Mouse (Mus musculus) Muller cell, postnatal 12 days (primary cell): ENCODE results near the gene Abca9.

ENCODE experiments used
- DNase-seq: peaks from one replicate; pipeline ENCODE4 v3.0.0-alpha.2; 2015; ENCODE audit errors: inconsistent ontology term

Abca9 gene

GRCm38 (mm10) chr11:110167459-110168251 lies at the start of gene Abca9:
TSS of gene Abca9 (minus strand) at chr11:110168196.
- peak; percentile 81 for DNase-seq

- no peak for DNase-seq
Measured at GRCm38 (mm10) chr11:110217118-110217517, 49.1 kb upstream of the Abca9 start.

DNA sequence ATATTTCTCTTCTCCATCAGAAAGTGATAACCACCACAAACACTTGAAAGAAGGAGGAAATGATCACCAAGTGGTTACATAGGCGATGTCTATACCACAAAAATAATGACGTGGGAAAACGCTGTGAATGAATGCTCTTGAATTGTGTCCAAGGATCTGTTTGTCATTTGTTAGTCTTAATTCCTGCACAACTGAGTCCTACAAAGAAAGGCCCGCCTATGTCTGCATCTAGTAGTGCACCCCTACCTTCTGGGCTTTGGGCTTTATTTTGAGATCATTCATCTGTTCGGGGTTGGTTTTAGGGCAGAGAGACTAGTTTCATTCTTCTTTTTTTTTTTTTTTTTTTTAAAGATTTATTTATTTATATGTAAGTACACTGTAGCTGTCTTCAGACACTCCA lies 35.9 kb upstream of the Abca9 start:
- DNase-seq, result no peak

DNA sequence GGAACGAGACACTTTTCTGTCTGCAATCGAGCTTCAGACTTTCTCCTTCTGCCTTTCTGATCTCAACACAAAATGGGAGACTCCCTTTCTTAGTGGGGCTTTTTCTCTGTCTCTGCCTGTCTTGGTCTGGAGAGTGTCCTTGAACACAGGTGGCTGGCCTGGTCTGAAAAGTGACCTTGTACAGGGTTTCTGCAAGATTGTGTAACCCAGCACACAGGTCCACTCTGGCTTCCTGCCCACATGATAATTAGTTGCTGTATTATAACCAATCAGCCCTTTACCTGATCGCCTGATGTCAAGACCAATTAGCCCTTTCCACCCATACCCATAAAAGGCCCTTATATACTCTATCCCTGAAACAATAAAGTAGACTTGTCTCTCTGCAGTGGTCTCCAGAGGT lies 30.9 kb upstream of the Abca9 start:
- no peak for DNase-seq

DNA sequence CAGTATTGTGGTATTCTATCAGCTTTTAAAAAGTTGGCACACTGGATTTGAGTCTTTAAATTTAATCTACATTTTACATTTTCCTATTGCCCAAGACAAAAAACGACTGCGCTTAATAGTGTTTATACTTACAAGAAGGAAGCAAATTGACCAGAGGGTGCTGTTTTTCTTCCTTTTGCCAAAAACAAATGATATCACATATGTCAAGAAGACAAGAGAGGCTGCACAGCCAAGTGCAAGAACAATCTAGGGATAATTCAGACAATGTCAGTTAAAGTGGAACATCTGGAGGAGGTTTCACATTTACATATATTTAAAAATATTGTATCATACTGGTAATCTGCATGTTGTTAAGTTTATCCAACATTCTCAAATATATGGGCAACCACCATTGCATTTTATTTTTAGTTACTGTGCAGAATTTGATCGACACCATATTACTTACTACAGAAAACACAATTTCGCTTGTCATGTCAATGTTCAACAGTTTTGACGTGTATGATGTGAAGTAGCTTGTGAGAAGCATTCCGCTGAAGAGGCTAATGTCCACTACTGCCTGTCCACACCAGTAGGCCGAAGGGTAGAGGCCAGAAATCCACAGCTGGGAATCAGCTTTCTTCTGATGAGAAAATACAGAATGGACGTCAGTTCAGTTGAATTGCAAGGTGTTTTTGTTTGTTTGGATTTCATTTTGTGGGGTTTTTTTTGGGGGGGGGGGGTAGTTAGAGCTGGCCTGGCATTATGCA lies 28.7 kb upstream of the Abca9 start:
- no peak for DNase-seq

- no peak for DNase-seq
Measured at GRCm38 (mm10) chr11:110195310-110195709, 27.3 kb upstream of the Abca9 start.

GRCm38 (mm10) chr11:110171212-110171611 lies 3.2 kb upstream of the Abca9 start:
- DNase-seq, result no peak

DNA sequence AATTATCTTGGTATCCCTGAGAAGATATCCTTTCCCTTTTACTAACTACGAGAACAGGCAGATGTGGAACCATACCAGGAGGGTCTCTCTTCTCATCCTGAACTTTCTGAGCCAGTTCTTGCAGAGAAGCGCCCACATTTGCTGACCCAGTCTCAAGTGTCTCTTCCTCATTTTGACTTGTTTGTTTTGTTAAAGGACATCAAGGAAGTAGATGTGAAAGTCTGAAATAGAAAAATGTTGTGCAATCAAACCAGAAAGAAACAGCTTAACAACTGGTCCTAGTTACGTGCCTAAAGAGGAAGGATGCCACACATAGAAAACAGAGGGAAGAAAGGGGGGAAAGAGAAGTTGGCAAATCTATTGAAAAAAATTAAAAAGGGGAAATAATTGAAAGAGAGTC lies 2.2 kb downstream of the Abca9 start:
- DNase-seq, result peak; percentile 12

GRCm38 (mm10) chr11:110165409-110165808 lies 2.6 kb downstream of the Abca9 start:
- DNase-seq, result no peak

DNA sequence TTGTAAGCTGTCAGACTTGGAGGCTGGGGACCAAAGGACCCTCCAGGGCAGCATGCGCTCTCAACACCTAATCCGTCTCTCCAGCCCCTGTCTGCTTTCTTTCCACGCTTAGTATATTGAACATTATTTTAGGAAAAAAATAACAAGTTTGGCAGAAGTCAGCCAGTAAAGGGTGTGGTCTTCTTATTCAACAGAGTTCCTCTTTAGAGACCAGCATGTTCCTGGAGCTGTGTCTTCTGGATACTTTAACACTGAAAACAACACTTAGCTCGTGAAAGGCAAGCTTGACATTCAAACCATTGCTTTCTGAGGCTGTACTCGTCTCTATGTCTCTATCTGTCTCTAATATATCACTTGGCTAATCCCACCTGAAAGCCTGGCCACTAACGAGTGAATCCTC lies 10.9 kb downstream of the Abca9 start:
- DNase-seq, result no peak

- DNase-seq, result no peak
Measured at GRCm38 (mm10) chr11:110155985-110156384, 12.0 kb downstream of the Abca9 start.

- DNase-seq, result no peak
Measured at GRCm38 (mm10) chr11:110147640-110148039, 20.4 kb downstream of the Abca9 start.

GRCm38 (mm10) chr11:110145421-110145820 lies 22.6 kb downstream of the Abca9 start:
- DNase-seq, result no peak

DNA sequence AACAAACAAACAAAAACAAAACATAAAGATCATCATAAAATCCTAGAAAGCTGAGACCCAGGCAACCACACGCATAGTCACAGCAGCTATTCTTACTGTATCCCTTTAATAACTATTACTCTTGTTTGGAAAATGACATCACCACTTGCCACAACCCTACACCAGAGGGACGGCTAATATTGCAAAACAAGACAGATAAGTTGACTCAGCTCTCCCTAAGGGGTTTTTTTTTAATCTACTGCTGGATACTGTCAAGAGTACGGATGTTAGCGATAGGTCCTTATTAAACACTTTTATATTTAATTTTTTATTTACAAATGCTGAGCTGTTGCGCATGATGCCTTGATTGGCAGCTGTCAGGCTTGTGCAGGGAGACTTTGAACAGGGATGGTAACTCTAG lies 37.2 kb downstream of the Abca9 start:
- DNase-seq, result no peak

GRCm38 (mm10) chr11:110111137-110111536 lies 56.9 kb downstream of the Abca9 start:
- peak; percentile 68 for DNase-seq

DNA sequence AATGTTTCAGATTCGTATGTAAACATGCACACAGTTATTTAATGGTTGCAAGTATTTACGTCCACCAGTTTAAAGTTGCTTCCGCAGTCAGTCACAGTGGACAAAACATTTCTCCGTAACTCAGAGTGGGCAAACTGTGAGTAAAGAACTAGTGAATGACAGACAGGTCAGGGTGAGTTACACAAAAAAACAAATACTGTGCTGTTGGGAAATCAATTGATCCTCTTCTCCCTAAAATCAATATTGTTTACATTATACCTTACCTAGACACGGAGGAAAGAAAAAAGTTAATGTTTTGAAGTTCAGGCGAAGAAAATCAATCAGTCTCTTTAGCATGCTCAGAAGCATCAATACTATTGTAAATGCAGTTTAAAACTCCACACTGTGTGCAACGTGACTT lies 66.6 kb downstream of the Abca9 start:
- no peak for DNase-seq

DNA sequence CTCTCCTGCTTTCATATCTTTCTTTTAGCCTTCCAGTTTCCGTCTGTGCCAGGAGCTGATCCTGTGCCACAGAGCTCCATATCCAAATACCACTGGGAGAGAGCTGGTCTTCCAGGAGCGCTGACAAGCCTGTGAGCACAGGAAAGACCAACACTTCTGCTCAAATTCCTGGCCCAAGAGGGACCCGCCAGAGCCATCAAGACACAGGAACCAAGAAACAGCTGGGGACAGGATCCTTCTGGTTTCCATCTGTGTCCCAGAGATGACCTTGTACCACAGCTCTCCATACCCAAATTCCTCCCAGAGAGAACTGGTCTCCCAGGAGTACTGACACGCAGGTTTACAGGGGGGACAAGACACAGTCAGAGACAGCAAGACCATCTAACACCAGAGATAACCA lies 69.1 kb downstream of the Abca9 start:
- DNase-seq, result no peak

DNA sequence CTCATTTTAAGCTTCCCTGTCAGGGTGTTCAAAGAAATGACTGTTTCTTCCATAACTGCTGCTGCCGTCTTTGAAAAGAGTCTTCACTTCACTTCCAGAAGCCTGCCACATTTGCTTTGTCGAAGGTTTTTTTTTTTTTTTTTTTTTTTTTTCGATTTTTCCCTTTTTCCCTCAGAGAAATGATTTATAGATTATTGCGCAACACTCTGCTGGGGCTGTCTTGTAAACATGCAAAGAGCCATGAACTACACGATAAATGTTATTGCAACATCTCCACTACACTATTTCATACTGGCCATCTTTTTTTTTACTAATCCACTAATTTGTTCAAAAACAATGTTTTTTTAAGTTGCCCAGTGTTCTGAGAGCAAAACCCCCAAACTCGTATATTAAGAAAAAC lies 70.5 kb downstream of the Abca9 start:
- no peak for DNase-seq

GRCm38 (mm10) chr11:110095858-110096257 lies 72.1 kb downstream of the Abca9 start, which contains the start of gene Abca8a:
TSS of gene Abca8a (minus strand) at chr11:110095978.
- peak; percentile 44 for DNase-seq

DNA sequence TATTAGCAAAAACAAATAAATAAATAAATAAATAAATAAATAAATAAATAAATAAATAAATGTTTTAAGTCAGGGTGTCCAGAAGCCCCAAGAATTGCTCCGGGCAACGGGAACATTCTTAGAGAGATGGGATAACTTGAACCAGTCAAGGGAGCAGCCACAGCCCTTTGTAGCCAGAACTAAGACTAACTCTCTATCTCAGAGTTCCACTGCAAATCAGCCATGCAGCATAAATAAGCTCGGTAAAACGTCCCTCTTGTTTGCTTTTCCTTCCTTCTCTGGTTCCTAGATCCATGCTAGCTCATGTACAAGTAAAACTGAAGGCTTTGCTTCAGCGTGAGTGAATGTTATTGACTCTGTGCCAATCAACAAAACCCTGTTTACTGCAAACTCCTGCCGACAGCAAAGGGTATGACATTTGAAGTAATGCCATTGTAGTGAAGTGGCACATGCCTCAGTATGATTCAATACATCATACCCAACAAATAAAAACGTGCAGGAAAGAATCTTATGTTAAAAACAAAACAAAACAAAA lies 73.1 kb downstream of the Abca9 start:
- DNase-seq, result peak; percentile 60

DNA sequence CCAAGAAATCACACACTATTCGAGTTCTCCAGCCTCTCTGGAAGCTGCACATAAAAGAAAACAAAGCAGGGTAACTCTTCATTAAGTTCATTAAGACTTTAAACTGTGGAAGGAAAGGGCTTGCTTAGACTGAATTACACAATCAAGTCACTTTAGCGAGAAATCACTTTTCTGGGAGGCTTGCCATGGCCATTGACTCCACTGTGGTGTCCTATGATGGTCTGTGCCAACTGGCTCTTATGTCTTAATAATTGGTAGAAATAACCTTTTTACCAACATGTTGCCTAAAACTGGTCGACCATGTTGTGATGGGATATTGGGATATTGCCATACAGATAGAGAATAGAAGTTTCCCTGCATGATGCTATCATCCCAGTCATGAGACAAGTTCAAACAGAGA lies 73.8 kb downstream of the Abca9 start:
- DNase-seq, result peak; percentile 79

DNA sequence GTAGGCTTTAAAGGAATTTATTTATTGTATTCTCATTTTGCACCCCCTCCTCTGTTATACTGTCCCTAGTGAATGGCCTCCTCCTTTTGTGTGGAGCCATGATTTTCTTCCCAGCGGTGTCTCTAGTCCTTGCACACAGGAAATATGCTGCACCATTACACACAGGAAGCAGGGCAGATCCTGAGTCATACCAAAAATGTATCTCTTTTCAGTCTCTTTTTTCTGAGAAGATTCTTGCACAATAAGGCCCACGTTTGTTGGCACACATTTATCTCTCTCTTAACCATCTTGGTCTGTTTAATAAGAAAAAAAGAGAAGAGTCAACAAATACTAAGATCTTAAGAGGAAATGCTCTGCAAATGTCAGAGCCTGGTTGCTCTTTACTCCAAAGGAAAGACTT lies 76.7 kb downstream of the Abca9 start:
- peak; percentile 9 for DNase-seq

GRCm38 (mm10) chr11:110072158-110072557 lies 95.8 kb downstream of the Abca9 start:
- DNase-seq, result no peak
